Mouse (Mus musculus) adrenal gland, postnatal 4 days (tissue): ENCODE results near the gene Zfp711. TPM values are rescaled to one million over a fixed set of nuclear protein-coding genes. Genes with fewer than 3 reads are reported as not detected.
A peak's percentile ranks its signal among the peaks of the same experiment; 100 is the strongest.

Source experiments
- DNase-seq, 2 experiments: peaks; one replicate each; pipeline ENCODE4 v3.0.0; 2021 to 2022; ENCODE audit warnings: low spot score in 2 of 2, mixed read lengths in 2 of 2
- long read RNA-seq, 2 experiments: library from polyadenylated mRNA; stranded (forward); transcript quantifications; one replicate each; pipeline ENCODE4 v2.0.0; 2021
- total RNA-seq, 2 experiments: library from RNA; stranded (reverse); gene quantifications; 2 replicates each; pipeline ENCODE4 v1.2.3; 2021

Zfp711 gene
- 1 to 10 TPM; 3.3 to 5.1 TPM for total RNA-seq
- long read RNA-seq, experiment 1 = 0 reads
- long read RNA-seq, experiment 2, partial matches to known transcripts = 1 of 2 reads
- long read RNA-seq, experiment 2, other reads (novel, unspliced or antisense) = 1 of 2 reads

GRCm38 (mm10) chrX:112600511-112601305 lies at the start of gene Zfp711:
Zfp711 (plus strand) TSS chrX:112600526.
- peak in 1 of 2 experiments; percentile 3 for DNase-seq

- no peak for DNase-seq
Measured at GRCm38 (mm10) chrX:112567716-112568115, 32.6 kb upstream of the Zfp711 start.

DNA sequence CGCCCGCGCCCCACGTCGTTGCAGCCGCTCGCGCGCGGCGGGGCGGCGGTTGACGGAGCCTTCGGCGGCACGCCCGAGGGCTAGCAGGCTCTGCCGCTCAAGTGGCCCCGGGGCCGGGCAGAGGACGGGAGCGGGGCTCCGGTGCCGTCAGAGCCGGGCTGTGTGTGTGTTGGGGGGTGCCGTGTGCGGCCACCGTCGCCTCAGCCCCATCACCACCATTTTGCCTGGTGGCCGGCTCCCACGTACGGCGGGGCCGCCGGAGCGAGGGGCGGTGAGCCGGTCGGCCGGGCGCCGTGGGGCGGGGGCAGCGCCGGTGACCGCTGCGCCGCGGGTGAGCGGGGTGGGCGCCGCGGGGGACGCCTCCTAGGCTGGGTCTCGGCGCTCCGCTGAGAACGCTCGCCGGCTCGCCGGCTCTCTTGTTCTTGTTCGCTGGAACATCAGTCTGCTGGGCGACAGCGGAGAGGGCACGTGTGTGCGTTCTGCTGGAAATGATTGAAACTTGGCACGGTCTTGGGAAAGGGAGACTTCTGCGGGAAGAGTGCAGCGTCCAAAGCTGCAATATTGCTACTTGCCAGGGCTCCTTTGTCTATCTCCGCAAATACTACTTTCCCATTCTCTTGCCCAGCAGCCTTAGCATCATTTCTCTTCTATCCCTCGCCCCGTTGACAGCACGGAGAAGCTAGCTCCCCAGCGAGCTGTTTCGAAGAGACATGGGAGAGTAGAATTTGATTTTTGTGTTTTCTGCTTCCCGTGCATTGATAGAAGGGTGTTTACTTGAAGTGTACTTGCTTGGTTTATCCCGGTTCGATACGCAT lies 1.2 kb downstream of the Zfp711 start:
- no peak for DNase-seq

GRCm38 (mm10) chrX:112675525-112675924 lies 75.2 kb downstream of the Zfp711 start:
- DNase-seq = no peak

DNA sequence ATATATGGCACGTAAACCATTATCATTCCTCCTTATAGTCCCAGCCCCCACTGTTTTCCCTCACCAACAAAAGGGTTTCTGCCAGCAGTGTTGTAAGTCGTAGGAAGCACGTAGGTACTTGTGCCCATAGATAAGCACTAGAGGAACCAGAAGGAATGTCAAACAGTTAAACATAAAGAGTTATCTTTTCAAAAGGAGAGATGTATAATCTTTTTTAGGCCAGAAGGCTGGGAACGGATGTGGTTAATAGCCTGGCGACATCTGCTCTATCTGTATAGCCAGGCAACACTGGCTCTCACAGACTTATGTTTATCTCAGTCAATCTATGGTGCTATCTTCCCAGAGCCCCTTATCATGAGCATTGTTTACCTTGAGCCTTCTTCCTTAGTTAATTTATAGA lies 80.3 kb downstream of the Zfp711 start:
- no peak for DNase-seq

Other genes starting within 250 kb of the Zfp711 start
- gene Satl1, start 193.7 kb upstream of the Zfp711 start, total RNA-seq = not detected
- not detected for gene 2010106E10Rik, start 105.3 kb upstream of the Zfp711 start, total RNA-seq
- gene Pof1b, start 98.1 kb downstream of the Zfp711 start, total RNA-seq = under 1 TPM in 1 of 2 experiments, not detected in 1; 0.08 TPM